Mouse (Mus musculus) common myeloid progenitor, adult 5-6 weeks (primary cell): Measurements from ENCODE around the gene H2-T24. TPM values are rescaled to one million over a fixed set of nuclear protein-coding genes. Genes with fewer than 3 reads are reported as not detected.
"Not testable (repeated sequence)": the region's sequence is repeated elsewhere in the genome, so short reads cannot be mapped to it uniquely, and the experiment has no call there.

Experiments used
- ATAC-seq: replicated peaks from 2 replicates; pipeline ENCODE4 v1.8.0; 2016; ENCODE audit warnings: low read depth, mild to moderate bottlenecking, moderate TSS enrichment, inconsistent platforms; ENCODE audit not compliant: poor library complexity, severe bottlenecking
- total RNA-seq: library from RNA; stranded (forward); fragments of 200-1000, 187-1606 nt; gene quantifications from 2 replicates; pipeline ENCODE4 v1.2.3, GENCODE M21; 2017

H2-T24 gene
- total RNA-seq, 1 experiment from 2014 or later = 16.4 TPM

DNA sequence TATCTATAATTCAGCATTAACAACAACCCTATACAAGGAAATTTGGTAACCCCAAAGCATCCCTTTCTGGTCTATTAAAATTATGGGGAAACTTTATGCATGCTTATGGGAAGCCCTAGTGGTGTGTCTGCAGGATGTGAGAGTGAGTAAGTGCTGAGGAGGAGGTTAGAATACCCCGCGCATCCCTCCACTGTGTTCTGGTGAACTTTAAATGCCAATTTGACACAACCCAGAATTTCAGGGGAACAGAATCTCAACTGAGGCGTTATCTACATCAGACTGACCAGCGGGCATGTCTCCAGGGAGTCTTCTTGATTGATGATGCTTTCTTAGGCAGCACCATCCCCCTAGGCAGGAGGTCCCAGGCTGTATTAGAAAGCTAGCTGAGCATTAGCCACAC is 5.5 kb upstream of the H2-T24 start:
- no peak for ATAC-seq

DNA sequence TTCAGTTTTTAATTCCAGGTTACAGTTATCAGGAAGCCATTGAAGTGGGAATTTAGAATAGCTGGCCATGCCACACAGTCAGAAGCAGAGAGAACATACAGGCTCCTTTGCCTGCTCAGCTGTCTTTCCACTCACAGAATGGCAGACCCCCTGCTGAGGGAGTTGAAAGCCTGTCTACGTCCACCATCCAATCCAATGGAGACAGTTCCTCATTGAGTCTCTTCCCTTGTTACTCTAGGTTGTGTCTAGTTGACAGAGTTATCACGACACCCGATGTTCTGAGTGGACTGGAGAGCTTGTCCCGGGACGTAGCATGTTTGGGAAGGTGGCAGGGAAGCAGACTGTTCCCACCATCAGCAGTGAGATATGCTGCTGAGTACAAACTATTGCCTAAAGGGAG is 4.8 kb upstream of the H2-T24 start:
- no peak for ATAC-seq

DNA sequence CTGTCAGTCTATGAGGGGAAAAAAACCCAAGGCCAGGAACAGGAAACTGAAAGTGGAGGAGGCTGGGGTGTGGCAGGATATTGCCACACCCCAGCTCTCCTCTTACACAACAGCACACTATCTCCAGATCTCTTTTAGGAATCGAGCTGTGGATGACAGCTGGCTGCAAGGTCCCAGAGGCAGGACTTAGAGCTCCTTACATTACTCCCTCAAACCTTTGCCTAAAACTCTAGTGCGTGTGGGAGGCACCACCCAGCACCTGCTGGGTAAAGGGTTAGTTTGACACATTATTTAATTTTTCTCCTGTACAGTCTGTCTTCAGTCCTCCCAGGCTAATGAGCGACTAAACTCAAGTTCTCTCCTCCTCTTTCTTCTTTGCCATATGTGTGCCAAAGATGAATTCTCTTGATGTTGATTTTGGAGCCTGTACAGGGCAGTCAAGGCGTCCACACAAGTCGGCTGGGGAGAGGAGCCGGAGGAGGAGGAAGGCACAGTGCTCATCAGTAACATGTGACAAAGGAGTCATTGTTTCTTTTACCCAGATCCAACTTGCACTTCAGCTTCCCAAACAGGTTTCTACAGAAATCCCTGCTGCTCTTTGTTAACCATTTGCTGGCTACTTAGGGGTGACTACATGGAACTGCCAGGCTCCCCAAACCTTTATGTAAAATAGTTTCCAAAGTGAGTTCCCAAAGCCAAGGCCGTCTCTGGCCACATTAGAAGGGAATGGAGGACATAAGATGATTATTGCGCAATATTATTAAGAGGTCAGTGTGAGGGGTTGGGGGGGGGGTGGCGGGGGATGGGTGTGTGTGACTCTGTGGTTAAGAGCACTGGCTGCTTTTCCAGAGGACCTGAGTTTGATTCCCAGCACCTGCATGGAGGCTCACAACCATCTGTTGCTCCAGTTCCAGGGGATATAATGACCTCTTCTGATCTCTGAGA is 3.6 kb upstream of the H2-T24 start:
- peak; percentile 38 for ATAC-seq

DNA sequence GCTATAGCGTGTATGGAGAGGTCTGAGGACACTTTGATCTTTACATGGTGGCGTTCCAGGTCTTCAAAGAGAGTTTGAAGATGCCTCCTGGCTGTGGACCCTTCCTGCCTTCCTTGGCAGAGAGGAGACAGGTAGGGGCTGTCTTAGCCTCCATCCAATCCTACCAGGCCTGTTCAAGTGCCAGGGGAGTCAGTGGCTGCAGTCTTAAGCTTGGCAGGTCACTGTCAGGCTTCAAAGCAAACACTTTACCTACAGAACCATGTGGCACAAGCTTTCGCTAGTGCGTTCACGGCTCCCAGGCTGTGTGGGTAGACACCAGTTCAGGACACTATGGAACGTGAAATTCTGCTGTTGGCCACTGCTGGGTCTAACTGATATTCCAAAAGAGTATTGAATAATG is 2.6 kb upstream of the H2-T24 start:
- ATAC-seq = no peak

DNA sequence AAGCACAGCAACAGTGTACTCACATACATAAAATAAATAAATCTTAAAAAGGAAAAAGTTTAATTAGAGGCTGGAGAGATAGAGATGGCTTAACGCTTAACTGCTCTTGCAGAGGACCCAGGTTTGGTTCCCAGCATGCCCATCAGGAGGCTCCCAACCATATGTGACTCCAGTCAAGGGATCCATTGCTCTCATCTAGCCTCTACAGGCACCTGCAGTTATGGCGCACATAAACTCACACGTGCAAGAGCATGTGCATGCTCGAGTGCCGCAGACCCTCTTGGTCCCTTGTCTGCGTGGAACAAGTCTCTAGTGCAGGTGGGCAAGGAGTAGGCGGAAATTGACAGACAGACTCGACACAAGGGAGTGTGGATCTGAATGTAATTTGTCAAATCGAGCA is 1.7 kb upstream of the H2-T24 start:
- no peak for ATAC-seq

DNA sequence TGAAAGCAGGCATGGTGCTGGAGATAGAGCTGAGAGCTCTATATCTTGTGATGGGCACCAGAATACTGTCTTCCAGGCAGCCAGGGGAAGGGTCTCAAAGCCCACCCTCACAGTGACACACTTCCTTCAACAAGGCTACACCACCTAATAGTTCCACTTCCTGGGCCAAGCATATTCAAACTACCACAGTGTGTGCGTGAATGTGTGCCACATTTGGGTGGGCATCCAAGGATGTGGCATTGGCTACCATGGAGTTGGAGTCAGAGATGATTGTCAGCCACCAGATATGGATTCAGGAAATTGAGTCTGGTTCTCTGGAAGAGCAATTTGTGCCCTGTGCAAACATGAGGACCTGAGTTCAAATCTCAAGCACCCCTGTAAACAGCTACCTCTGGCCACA is 949 bp upstream of the H2-T24 start:
- ATAC-seq = no peak

DNA sequence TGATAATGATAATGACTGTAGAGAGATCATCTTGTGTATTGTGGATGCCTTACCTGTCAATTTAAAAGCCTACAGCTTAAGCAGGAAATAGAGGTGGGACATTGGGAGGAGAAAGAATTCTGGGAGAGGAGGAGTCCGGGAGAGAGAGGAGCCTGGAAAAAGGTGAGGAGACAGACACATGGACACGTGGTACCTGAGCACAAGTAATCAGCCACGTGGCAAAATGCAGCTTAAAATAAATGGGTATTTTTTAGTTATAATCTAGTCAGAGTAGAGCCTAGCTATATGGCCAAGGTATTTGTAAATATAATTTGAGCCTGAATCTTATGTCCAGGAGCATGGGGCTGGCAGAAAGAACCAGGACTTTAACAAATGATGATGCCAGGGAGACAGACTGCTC is 841 bp downstream of the H2-T24 start:
- no peak for ATAC-seq

DNA sequence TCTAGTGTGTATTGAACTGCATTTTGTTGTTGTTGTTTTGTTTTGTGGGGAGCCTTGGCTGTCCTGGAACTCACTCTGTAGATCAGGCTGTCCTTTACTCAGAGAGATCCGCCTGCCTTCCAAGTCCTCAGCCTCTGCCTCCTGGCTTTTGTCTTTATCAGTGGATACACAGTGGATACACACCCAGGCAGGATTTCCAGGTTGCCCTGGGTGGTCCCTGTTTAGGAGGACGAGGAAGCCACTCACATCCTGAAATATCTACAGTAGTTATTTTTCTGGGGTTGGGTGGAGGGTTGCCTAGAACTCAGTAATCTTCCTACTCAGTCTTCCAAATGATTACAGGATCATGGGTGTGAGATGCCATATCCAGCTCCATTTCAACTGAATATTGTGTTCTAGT is 1.4 kb downstream of the H2-T24 start:
- no peak for ATAC-seq

DNA sequence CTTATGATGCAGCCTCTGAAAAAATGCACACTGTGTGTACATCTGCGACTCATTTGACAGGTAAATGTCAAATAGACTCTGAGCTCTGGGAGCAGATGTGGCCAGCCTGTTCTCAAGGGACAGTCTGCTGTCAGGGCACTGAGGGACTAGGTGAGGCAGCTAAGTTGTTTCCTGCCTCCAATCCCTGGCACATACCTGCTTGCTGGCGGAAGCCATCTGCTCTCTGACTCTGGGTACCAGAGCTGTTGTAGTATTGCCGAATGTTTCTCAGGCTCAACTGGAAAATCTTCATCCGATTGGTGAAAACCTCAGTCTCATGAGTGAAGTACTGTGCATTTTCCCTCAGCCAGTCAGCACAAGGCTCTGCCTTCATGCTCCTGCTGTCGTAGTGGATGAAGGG is 3.3 kb downstream of the H2-T24 start:
- no peak for ATAC-seq

DNA sequence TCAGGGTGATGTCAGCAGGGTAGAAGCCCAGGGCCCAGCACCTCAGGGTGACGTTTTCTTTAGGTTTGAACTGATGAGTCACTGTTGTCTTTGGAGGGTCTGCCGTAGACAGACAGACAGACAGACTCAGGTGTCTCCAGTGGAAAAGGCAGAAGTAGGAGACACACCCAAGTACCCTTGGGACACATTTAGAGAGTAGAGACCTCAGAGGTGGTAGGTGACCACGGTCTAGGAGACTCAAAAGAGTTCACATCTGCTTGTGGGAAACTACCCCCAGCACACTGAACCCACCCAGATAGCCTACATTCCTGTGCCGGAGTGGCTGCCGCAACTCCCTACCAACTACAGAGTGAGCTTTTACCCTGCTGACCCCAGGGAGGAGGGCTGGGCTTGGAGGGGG is 5.4 kb downstream of the H2-T24 start:
- no peak for ATAC-seq

DNA sequence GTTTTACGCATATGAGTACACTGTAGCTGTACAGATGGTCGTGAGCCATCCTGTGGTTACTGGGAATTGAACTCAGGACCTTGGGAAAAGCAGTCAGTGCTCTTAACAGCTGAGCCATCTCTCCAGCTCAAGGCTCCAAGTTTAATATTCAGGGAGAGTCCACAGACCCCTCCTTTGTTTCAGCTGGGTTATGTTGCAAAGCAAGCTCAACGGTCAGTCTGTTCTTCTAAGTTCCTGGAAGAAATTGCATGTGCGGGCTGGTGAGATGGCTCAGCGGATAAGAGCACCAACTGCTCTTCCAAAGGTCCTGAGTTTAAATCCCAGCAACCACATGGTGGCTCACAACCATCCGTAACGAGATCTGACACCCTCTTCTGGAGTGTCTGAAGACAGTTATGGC is 16.0 kb downstream of the H2-T24 start:
- ATAC-seq = not testable (repeated sequence)

DNA sequence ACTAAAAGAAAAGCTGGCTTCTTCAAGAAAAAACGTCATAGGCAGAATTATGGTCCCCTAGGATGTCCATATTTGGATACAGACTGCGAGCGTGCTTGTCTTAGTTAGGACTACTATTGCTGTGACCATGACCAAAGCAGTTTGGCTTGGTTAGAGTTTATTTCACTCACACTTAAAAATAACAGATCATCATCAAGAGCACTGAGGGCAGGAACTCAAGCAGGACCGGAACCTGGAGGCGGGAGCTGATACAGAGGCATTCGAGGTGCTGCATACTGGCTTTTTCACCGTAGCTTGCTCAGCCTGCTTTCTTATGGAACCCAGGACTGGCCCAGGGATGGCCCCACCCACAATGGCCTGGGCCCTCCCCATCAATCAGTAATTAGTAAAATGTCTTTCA is 17.0 kb downstream of the H2-T24 start:
- ATAC-seq = no peak

DNA sequence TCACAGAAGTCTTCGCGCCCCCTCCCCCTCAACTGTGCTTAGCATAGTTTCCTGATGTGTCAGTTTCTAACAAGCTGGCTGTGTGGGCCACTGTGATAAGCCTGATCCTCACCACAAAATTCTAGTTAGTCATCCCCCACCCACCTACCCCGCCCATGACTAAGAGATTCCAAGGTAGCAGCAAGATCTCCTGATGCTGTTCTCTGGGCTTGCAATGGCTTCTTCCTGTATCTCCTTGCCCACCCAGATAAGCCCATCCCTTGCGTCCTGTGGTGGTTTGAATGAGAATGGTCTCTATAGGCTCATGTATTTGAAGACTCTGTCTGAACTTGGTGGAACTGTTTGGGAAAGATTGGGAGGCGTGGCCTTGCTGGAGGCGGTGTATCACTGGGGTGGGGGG is 18.4 kb downstream of the H2-T24 start:
- peak; percentile 54 for ATAC-seq

DNA sequence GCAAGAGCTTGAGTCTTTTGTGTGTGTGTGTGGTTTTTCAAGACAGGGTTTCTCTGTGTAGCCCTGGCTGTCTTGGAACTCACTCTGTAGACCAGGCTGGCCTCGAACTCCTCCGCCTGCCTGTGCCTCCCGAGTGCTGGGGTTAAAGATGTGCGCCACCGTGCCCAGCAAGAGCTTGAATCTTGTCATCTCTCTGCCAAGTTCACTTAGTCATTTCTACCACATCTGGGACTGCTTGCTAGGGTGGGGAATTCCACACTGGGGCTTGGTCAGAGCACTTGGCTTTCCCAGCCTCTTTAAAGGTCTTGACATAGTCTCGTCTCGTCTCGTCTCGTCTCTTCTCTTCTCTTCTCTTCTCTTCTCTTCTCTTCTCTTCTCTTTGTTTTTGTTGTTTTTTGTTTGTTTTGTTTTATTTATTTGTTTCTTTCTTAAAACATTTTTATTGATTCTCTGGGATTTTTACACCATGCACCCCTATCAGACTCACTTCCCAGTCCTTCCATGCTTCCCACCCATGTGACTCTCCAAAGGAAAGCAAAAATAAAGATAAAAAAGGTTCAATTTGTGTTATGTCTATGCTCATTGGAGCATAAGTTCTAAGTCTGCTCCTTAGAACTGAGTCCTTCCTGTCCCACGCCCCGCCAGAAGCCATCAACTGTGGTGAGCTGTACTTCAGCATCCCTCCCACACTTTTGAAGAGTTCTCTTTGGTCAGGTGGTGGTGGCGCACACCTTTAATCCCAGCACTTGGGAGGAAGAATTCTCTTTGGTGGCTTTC is 19.1 kb downstream of the H2-T24 start:
- no peak for ATAC-seq

DNA sequence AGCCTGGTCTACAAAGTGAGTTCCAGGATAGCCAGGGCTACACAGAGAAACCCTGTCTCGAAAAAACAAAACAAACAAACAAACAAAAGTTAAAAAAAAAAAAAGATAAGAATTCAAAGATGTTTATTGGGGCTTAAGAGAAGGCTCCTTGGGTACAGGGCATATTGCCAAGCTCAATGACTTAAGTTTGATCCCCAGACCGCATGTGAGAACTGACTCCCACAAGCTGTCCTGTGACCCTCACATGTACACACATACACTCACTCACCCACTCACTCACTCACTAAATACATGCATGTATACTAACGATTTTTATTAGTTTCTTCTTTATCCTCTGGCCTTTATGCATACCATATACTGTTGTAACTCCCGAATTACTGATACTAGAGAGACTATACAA is 20.0 kb downstream of the H2-T24 start:
- ATAC-seq = no peak

DNA sequence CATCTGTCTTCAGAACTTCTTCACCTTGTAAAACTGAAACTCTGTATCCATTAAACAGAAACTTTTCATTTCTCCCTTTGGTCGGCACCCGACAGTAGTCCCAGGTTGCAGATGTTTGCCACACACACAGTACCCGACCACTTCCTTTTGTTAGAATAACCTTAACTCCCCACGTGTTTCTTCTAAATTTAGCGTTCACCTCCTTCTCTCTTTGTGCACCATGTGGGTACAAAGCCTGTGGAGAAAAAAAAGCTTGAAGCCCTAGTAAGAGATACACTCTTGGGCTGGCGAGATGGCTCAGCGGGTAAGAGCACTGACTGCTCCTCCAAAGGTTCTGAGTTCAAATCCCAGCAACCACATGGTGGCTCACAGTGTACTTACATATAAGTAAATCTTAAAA is 21.0 kb downstream of the H2-T24 start:
- ATAC-seq = peak; percentile 13

DNA sequence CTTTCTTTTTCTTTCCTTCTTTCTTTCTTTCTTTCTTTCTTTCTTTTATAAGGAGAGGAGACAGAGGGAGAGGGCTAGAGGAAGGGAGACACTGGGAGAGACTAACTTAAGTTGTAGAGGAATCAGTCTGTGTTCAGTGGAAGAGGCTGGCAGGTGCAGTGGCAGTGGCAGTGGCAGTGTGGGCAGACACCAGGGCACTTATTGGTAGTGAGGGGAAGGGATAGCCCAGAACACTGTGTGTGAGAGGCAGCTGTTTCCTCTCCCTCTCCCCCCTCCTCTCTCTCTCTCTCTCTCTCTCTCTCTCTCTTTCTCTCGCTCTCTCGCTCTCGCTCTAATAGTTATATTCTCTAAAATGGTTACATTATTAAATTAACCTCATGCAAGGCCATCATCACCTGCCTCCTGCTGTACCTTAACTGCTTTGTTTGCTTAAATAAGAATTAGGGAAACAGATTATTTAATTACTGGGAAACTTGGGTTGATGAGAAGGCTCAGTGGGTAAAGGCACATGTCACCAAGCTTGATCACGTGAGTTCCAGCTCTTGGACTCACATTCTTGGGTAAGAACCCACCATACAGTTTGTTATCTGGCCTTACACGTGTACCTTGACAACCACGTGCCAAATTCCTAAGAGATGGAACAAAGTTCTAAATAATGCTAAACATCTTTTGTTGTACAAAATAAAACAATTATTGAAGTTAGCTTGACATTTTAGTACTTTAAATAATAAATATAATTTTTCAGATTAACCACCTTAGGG is 21.6 kb downstream of the H2-T24 start:
- ATAC-seq = no peak

DNA sequence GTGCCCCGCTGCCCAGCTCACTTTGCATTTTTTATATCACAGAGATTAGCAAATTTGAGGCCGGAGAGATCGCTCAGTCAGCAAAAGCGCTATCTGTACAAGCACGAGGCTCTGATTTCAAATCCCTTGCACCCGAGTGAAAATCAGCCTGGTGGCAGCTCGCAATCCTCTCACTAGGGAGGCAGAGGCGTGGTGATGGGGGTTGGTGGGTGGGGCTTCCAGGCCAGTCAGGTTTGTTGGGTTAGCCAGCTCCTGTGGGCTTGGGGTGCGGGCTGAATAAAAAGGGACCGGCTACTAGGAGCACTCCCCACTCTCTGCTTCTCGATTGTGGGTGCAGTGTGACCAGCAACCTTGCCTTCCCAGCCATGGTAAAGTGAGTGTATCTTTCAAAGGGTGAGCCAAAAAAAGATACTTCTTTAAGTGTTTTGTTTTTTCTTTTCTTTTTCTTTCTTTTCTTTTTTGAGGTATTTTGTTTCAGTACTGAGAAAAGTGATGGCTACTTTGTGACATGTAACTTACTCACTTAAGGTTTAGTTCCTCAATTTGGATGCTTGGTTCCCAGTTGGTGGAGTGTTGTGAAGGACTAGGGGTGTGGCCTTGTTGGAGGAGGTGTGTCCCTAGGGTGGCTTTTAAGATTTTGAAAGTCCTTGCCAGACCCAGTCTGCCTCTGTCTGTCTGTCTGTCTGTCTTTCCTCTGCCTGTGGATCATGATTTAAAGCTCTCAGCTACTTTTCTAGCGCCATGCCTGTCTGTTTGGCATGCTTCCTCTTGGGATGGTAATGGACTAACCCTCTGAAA is 22.4 kb downstream of the H2-T24 start:
- peak; percentile 42 for ATAC-seq

DNA sequence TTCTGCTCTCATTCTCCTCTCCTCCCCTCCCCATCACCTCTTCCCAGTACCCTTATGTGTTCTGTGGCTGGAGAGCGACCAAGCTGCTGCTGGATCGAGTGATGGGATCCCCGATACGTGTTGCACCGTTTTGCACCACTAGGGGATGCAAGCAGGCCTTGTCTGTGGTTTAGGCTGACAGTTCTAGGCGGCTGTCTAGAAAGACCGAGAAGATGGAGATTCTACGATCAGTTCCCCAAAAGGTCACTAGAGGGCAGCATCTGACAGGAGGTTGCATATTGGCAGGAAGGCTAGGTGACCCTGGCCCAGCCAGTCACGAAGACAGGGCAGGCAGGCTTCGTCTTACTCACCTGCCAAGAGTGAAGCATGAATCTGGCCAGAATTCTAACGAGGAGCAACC is 23.4 kb downstream of the H2-T24 start:
- ATAC-seq = peak; percentile 53

DNA sequence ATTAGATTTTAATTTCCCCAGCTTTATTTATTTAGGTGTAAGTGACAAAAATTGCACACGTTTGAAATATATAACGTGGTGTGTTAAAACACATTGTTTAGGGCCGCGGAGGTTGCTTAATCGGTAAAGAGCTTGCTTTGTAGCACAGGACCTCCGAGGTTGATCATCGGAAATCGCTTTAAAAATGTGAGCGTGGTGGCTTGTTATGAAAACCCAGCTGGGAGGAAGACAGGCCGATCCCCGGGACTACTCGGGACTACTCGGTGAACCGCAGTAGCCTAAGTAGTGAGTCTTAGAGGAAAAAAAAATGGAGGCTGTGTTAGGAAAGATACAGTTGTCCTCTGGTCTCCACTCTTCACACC is 25.5 kb downstream of the H2-T24 start:
- no peak for ATAC-seq
